Mouse (Mus musculus) intestine, postnatal 0 days (tissue): Measurements from ENCODE around the gene Pla2g2e. TPM values are rescaled to one million over a fixed set of nuclear protein-coding genes. Genes with fewer than 3 reads are reported as not detected.
A peak's percentile ranks its signal among the peaks of the same experiment; 100 is the strongest.

Experiments
- ATAC-seq: fragments of 200-750 bp; cut with Nextera tagmentation; 2 replicates; pipeline ENCODE4 v1.8.0; 2017; ENCODE audit warnings: mild to moderate bottlenecking, moderate TSS enrichment, moderate library complexity
- H3K27ac ChIP-seq: fragments of 300-500 bp; sonication (generic); 2 replicates; pipeline ENCODE4 v1.5.1; 2014; ENCODE audit warnings: mild to moderate bottlenecking, low read depth, low read length, moderate library complexity
- H3K27me3 ChIP-seq: fragments of 300-500 bp; sonication (generic); replicated peaks from 2 replicates; pipeline ENCODE4 v1.6.1; 2014; ENCODE audit warnings: low read length, mixed read lengths; ENCODE audit not compliant: control insufficient read depth, insufficient read depth
- H3K36me3 ChIP-seq: fragments of 300-500 bp; sonication (generic); 2 replicates; pipeline ENCODE4 v1.6.1; 2014; ENCODE audit warnings: mild to moderate bottlenecking, moderate library complexity; ENCODE audit not compliant: control insufficient read depth, insufficient read depth
- H3K4me1 ChIP-seq: fragments of 300-500 bp; sonication (generic); replicated peaks from 2 replicates; pipeline ENCODE4 v1.6.1; 2014; ENCODE audit warnings: antibody characterized with exemption, low read length, mixed read lengths; ENCODE audit not compliant: control insufficient read depth, insufficient read depth
- H3K4me2 ChIP-seq: fragments of 300-500 bp; sonication (generic); replicated peaks from 2 replicates; pipeline ENCODE4 v1.6.1; 2014; ENCODE audit warnings: low read depth, mild to moderate bottlenecking, moderate library complexity
- H3K4me3 ChIP-seq: fragments of 300-500 bp; sonication (generic); 2 replicates; pipeline ENCODE4 v1.5.1; 2014; ENCODE audit warnings: low read depth, low read length
- H3K9ac ChIP-seq: fragments of 300-500 bp; sonication (generic); 2 replicates; pipeline ENCODE4 v1.6.1; 2014; ENCODE audit warnings: mild to moderate bottlenecking, low read depth, low read length
- H3K9me3 ChIP-seq: fragments of 300-500 bp; sonication (generic); 2 replicates; pipeline ENCODE4 v1.6.1; 2016; ENCODE audit warnings: mixed run types; ENCODE audit not compliant: control insufficient read depth
- CTCF ChIP-seq: sonication (generic); IDR thresholded peaks from 2 replicates; pipeline ENCODE4 v1.5.1; 2016; ENCODE audit warnings: low read depth, mild to moderate bottlenecking, control low read depth, antibody characterized with exemption, moderate library complexity
- WGBS: fragments of 180-500 bp; shearing (Covaris S2); extraction: QIAGEN DNeasy Blood & Tissue Kit; methylation state at CpG from one replicate; pipeline ENCODE4 v1.1.7; 2014; 5-methylcytosine and 5-hydroxymethylcytosine counted together
- polyA plus RNA-seq: library from polyadenylated mRNA; unstranded; fragments of >200 nt; fragmentation: Nextera tagmentation; extraction: Ambion mirVana; gene quantifications from 2 replicates; pipeline ENCODE4 v1.2.1, GENCODE M21; 2015

Gene Pla2g2e
- polyA plus RNA-seq, 1 experiment from 2014 or later = 0.30 TPM

DNA sequence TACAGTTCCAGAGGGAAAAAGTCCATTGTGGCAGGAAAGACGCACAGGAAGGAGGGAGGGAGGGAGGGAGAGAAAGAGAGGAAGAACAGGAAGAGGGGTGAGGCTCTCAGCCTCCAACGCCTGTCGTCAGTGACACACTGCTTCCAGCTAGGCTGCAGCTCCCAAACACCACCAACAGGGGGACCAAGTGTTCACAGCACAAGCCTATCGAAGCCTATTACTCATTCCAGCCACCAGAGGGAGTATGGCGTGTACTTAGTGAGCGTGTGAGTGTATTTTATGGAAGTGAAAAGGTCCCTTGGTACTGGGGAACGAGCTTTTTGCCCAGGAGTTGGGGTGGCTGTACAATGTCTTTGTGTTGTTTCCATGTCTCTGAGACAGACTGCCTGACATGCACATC, 21.3 kb upstream of the Pla2g2e start:
- TF ChIP-seq CTCF = peak; percentile 99
- no peak overlapping the region for H3K9ac ChIP-seq
- H3K4me3 ChIP-seq = no peak overlapping the region
- 27% methylated on average over 7 of the region's 7 CpGs for WGBS
- no peaks in the 10 kb centered on the region for H3K9me3 ChIP-seq
- no peak overlapping the region for H3K4me2 ChIP-seq
- ATAC-seq = peak; percentile 68
- H3K4me1 ChIP-seq = no peaks in the 10 kb centered on the region
- H3K27me3 ChIP-seq = no peaks in the 10 kb centered on the region
- no peak overlapping the region for H3K27ac ChIP-seq
- H3K36me3 ChIP-seq = no peaks in the 10 kb centered on the region

DNA sequence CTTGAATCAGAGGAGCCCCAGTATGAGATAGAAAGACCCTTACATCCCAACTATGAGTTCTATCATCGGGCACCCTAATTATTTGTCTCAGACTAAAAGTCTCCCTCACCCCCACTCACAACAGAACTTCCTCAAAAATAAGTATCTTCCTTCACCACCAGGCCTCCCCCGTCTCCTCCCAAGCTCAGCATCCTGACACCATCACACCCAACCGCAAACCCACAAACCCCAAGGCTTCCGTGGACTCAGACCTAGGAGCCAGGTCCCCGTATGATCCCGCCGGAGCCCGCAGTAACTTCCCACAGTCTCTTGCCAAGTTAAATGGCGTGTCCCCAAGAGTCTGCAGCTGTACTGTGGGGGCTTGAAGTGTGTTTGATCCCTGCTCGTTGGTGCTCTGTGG, 20.2 kb upstream of the Pla2g2e start:
- H3K9me3 ChIP-seq = no peaks in the 10 kb centered on the region
- H3K4me3 ChIP-seq = no peak overlapping the region
- no peak overlapping the region for H3K27ac ChIP-seq
- ATAC-seq = no peak
- TF ChIP-seq CTCF = no peak
- H3K27me3 ChIP-seq = no peaks in the 10 kb centered on the region
- H3K4me2 ChIP-seq = no peak overlapping the region
- no peaks in the 10 kb centered on the region for H3K4me1 ChIP-seq
- no peaks in the 10 kb centered on the region for H3K36me3 ChIP-seq
- WGBS = 88% methylated on average over 10 of the region's 10 CpGs
- H3K9ac ChIP-seq = no peak overlapping the region

DNA sequence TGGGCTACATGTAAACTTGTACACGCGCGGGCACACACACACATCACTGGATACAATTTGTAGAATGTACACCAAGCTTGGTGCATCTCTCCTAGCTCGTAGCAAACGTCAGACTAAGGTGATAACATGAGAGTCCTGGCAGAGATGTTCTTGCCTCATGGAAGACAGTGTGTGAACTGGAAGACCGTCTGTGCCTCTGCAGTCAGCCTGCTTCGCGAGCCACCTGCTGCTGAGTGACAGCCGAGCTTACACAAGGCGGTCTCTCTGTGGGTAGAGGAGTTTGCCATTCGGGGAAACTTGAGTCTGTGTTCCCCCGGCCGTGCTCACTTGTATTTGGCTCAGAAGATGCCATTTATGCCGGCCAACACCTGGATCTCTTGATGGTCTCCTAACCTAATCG, 19.3 kb upstream of the Pla2g2e start:
- no peak overlapping the region for H3K9ac ChIP-seq
- H3K4me2 ChIP-seq = no peak overlapping the region
- no peak for TF ChIP-seq CTCF
- H3K36me3 ChIP-seq = no peaks in the 10 kb centered on the region
- H3K4me3 ChIP-seq = no peak overlapping the region
- H3K27me3 ChIP-seq = no peaks in the 10 kb centered on the region
- H3K9me3 ChIP-seq = no peaks in the 10 kb centered on the region
- H3K4me1 ChIP-seq = no peaks in the 10 kb centered on the region
- H3K27ac ChIP-seq = no peak overlapping the region
- WGBS = 79% methylated on average over 15 of the region's 15 CpGs
- ATAC-seq = no peak

DNA sequence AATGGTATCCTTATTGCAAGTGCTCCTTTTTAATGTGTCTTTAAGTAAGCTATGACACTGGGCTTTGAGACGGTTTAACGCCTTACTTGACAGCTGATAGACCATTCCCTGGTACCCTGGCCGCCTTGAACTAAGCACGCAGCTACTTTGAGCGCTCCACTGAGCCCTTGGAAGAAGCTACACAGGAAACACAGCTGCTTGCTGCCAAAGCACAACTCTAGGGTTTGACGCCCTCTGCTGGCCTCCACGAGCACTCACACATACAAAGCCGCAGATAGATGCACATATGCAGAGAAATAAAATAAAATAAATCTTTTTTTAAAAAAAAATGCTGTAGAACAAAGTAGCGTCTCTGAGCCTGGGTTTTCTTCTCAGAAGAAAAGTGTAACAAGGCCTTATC, 18.5 kb upstream of the Pla2g2e start:
- WGBS = 32% methylated on average over 9 of the region's 9 CpGs
- no peaks in the 10 kb centered on the region for H3K9me3 ChIP-seq
- TF ChIP-seq CTCF = peak; percentile 64
- no peak overlapping the region for H3K9ac ChIP-seq
- no peaks in the 10 kb centered on the region for H3K27me3 ChIP-seq
- H3K4me2 ChIP-seq = peak overlapping the region; percentile 37; the same call in 1 of the 2 replicates
- H3K36me3 ChIP-seq = no peaks in the 10 kb centered on the region
- H3K4me3 ChIP-seq = no peak overlapping the region
- ATAC-seq = no peak
- no peak overlapping the region for H3K27ac ChIP-seq
- H3K4me1 ChIP-seq = no peaks in the 10 kb centered on the region

DNA sequence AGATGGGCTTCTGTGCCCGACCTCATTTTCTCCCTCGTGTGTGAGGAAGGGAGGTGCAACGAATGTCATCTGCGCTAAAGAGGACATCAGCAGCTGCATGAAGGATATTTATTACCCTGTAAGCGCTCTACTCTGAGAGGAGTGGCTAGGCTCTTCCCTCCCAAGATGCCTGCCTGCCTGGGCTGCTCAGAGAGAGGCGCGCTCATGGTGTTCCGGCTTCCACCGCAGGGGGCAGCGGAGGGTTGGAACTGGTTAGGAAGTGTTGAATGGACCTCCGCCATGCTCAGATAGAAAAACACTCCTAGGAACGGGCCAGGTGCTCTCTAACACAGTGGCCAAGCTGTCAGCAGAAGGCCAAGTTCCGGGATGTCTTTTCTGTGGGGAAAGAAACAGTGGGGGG, 18.0 kb upstream of the Pla2g2e start:
- Histone ChIP-seq H3K9ac (no peak overlapping the region), H3K27me3 (no peaks in the 10 kb centered on the region), H3K36me3 (no peaks in the 10 kb centered on the region), H3K4me3 (no peak overlapping the region), H3K9me3 (no peaks in the 10 kb centered on the region), H3K4me2 (peak overlapping the region; percentile 37; the same call in 1 of the 2 replicates), H3K4me1 (no peaks in the 10 kb centered on the region), H3K27ac (no peak overlapping the region)
- WGBS = 4% methylated on average over 13 of the region's 13 CpGs
- peak; percentile 74 for TF ChIP-seq CTCF
- ATAC-seq = peak; percentile 64

DNA sequence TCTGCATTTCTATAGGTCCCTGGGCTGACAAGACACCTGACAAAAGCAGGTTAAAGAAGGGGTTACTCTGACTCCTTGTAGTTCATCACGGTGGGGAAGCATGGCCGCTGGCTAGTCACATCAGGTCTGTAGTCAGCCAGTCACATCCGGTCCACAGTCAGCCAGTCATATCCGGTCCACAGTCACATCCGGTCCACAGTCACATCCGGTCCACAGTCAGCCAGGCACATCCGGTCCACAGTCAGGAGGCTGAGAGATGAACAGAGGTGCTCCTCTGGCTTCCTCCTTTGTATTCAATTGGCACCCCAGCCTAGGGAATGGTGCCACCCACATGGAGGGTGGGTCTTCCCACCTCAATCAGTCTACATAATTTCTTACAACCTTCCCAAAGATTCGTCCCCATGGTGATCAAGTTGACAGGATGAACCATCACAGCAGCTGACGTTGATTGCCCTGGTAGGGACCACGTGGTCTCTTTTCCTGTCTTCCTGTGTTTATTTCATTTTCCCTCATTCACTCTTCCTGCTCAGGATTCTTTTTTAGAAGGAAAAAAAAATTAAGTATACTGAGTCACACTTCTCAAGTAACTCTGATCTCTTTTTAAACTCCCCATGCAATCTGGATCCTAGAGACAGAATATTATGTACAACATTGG, 14.3 kb upstream of the Pla2g2e start, which contains the start of gene Pla2g5:
Pla2g5 (minus strand) TSS at position 139 of the 655 bp plus-strand sequence.
- Histone ChIP-seq H3K4me3 (no peak within 1 kb of the TSS), H3K9ac (no peak within 1 kb of the TSS), H3K27ac (no peak within 1 kb of the TSS), H3K4me1 (no peaks in the 10 kb centered on the region), H3K27me3 (no peaks in the 10 kb centered on the region), H3K4me2 (no peak within 1 kb of the TSS), H3K9me3 (no peaks in the 10 kb centered on the region), H3K36me3 (no peaks in the 10 kb centered on the region)
- ATAC-seq = no peak
- WGBS = 71% methylated on average over 10 of the region's 10 CpGs
- TF ChIP-seq CTCF = no peak

DNA sequence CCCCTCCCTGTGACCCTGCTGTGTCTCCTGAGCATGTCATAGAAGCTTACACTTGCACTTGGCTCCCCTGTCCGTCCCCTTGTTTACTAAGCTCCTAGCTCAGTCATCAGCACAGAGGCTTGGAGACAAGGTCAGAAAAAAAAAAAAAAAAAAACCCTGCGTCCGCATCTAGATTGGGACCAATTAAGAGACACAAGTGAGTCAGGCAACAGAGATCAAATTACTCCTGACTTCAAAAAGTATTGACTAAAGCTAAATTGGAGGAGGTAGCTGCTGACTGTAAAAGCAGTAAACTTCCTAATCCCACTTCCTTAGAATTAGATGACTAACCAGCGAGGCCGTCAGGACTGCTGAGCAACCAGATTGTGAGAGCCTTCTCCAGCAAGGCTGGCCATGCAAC, 12.7 kb upstream of the Pla2g2e start:
- no peaks in the 10 kb centered on the region for H3K36me3 ChIP-seq
- no peak for TF ChIP-seq CTCF
- H3K9ac ChIP-seq = no peak overlapping the region
- no peak for ATAC-seq
- H3K4me3 ChIP-seq = no peak overlapping the region
- WGBS = 30% methylated on average over 5 of the region's 5 CpGs
- H3K4me2 ChIP-seq = no peak overlapping the region
- no peaks in the 10 kb centered on the region for H3K9me3 ChIP-seq
- H3K27me3 ChIP-seq = no peaks in the 10 kb centered on the region
- H3K27ac ChIP-seq = no peak overlapping the region
- no peaks in the 10 kb centered on the region for H3K4me1 ChIP-seq
